Mouse (Mus musculus): ENCODE data around the gene Ppat.
"Not testable (repeated sequence)": the region's sequence is repeated elsewhere in the genome, so short reads cannot be mapped to it uniquely, and the experiment has no call there.

Gene Ppat

GRCm38 (mm10) chr5:76951106-76952027, at the start of gene Ppat, which contains the start of gene Paics:
Gene Ppat, minus strand, starts transcription at chr5:76951578.
Gene Paics, plus strand, starts transcription at chr5:76951307.
- DNase-seq = peak; percentile 100

DNA sequence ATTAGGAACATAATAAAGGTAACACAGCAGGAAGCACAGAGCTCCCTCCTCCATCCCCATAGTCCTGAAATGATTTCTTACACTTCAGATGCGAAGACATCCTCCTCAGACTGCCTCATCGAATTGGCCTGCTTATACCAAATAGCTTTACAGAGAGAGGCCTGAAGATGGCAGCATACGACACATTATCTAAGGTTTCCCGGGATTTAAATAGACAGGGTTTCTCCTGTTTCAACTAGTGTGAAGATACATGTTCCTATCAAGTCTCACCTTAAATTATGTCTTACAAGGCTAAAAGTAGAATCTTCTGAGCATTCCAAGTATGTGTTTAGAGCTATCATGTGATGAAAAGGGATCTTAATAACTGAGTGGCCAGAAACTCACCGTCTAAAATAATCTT, 47.0 kb upstream of the Ppat start:
- peak; percentile 28 for DNase-seq

DNA sequence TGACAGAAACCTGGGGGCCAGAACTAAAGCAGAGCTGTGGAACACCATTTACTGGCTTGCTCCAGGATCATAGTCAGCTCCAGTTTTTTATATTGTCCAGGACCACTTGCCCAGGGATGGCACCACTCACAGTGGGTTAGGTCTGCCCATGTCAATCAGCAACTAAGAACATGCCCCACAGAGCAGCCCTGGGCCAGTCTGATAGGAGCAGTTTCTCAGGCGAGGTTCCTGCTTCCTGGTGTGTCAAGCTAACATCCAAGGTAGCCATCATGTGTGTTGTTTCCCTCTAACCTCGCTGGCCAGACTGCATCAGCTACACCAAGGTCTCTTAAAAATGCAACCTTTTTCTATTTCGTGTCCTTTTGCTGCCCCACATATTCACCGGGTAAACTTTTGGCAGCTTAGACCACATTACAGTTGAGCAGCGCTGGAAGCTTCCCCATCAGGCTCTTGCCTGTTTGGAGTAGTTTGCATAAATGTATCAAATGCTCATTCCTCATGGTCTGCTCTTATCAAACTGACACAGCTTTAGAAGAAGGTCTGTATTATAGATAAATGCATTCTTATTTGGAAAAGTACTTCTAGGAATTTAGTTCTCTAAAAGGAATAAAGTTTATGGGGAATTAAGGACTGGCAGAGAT, 41.9 kb upstream of the Ppat start:
- DNase-seq = peak; percentile 41

DNA sequence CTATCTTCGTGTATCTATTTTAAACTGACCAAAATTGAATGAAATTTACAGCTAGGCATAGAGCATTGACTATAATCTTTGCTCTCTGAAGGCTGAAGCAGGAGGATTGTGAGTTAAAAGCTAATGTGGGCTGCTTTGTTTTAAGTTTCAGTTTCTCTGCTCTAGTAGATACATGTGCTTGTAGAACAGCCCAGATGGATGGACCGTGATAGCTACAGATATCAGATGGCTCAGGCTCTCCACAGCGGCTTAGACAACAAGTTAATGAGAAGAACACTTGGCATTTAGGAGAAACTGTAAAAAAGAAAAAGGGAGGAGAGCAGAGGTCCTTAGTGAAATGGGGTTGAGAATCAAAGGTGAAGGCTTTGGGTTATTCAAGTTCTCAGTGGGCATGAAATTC, 39.4 kb upstream of the Ppat start:
- no peak for DNase-seq

DNA sequence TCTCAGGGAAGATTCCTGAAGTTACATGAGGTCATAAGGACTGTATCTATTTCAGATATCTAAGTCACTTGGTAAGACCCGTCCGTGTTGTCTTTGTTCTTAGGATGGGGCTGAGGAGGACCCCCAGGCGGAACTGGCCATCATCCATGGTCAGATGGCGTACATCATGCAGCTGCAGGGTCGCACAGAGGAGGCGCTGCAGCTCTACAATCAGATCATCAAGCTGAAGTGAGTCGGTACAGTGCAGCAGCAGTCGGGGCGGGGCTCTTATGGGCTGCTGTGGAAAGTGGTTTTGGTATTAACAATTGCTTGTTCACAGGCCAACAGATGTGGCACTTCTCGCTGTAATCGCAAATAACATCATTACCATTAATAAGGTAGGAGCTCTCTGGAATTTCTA, 32.6 kb upstream of the Ppat start:
- peak; percentile 86 for DNase-seq

DNA sequence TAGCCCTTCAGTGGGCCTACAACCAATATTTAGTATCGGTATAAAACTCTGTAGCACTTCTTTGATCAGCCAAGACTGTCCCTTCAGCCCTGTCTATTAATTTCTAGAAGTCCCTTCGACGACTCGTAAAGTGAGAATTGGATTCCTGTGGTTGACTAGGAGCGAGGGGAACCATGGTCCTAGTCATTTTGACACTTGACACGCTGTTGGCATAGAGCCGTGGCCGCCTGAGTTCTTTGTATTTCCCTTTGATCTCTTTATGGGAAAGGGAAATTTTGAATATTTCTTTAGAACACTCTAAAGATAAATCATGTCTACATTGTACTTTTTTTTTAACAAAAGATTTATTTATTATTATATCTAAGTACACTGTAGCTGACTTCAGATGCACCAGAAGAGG, 24.4 kb upstream of the Ppat start:
- DNase-seq = no peak

- DNase-seq = peak; percentile 99
Measured at GRCm38 (mm10) chr5:76974554-76975285, 23.3 kb upstream of the Ppat start, which contains the start of gene Srp72. Gene Srp72, plus strand, starts transcription at chr5:76974683.

DNA sequence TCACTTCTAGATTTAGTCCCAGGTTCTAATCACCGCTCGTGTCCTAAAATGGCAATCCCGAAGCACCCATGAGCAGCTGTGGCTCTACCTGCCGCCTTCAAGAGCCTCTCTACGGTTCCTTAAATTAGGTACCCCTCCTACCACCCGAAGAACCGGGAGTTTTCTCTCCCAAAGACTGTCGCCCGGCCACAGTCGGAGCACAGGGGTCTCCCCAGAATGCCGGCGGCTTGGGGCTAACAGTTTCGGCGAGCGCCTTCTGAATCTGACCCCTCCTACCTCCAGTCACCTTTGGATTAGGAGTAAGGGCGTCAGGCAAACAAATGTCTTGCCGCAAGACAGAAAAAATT, 22.8 kb upstream of the Ppat start:
- DNase-seq = no peak

DNA sequence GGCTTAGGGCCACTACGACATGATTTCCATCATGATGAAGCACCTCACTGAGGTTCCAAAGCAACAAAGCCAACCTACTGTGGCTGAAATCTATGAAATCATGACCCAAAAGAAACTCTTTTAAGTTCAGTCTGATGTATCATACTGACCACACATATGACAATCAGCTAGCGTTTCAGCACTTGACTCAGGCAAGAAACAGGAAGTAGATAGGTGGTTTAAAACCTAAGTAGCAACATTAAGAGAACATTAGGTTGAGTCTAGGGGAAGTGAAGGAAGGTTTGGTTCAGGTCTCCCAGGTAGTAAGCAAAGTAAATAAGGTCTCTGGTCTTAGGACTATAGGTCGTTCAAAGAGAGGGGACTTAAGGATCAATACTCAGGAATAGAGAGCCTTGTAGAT, 22.1 kb upstream of the Ppat start:
- DNase-seq = no peak

GRCm38 (mm10) chr5:76971115-76971514, 19.7 kb upstream of the Ppat start:
- DNase-seq = not testable (repeated sequence)

GRCm38 (mm10) chr5:76969250-76969649, 17.9 kb upstream of the Ppat start:
- DNase-seq = no peak

DNA sequence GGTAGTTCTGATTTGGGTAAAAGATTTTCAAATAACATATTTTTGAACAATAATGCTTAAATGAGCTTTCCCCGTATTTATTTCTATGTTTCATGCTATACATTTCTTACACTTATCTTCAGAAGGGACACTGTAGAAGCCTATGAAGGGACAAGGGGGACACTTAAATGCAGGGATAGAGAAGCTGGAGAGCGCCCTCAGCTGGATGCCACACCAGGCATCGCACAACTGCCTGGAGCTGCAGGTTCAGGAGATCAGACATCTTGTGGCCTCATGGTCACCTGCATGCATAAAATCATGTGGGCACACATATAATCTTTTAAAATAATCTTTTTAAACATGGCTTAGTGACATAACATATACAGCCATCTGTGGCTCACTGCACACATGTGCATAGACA, 13.3 kb upstream of the Ppat start:
- DNase-seq = peak; percentile 80

- no peak for DNase-seq
Measured at GRCm38 (mm10) chr5:76962545-76962944, 11.2 kb upstream of the Ppat start.

- DNase-seq = peak; percentile 82
Measured at GRCm38 (mm10) chr5:76959587-76959986, 8.2 kb upstream of the Ppat start.

DNA sequence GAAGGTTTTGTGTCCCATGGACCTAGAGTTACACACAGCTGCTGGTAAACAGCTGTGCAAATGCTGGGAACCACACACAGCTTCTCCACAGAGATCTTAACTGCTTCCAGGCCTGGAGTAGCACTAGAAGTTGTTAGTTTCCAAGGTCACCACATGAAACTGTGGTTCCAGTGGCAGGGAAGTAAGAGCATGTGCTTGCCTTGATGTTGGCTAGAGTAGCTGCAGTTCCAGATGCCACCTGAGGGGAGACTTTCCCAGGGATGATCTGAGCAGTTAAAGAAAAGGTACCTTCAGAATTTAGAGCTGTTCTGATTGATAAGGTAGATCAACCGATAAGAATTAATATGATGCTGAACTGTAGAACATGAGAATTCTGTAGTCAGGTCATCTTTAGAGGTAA, 6.6 kb upstream of the Ppat start:
- DNase-seq = no peak

GRCm38 (mm10) chr5:76955474-76955873, 4.1 kb upstream of the Ppat start:
- no peak for DNase-seq

DNA sequence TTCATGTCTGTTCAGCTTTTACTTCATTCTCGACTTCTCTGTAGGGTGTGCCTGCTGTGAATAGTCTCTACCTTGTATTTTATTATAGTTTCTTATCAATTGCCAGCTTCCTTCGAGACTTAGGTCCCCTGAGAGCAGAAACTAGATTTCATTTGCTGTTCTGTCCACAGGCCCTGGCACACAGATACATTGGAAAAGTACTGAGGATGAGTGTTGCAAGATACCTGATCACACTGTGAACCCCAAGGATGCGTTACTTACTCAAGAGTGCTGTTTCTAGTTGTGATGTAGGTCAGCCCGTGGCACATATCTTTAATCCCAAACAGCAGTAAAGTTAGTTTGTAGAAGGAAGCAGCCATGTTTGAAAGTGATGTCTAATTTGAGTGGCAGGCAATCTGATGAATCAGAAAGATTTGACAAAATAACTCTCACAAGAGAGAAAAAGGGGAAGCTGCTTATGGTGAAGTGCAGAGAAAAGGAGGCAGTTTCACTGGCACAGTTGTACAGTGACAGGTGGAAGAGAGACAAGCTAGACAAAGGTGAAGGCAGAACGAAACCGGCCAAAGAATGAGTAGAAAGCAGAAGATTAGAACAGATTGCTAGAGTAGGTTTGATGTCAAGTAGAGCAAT, 3.0 kb upstream of the Ppat start:
- no peak for DNase-seq

DNA sequence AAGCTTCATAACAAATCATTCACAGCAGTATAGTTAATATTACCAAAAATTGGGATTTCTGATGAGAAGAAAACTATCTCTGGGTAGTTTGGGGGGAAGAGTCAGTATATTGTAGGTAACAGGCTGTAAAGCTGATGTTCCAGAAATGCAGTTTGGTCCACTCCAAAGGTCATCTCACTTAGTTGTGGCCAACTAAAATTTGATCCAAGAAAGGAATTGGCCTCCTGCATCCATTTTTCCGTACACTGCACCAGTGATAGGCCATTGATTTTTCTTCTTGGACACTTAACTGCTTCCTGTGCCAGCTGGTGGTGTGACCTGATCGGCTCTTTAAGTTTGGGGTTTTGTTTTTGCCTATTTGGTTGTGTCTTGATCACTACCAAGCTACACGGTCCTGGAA, 2.4 kb upstream of the Ppat start:
- DNase-seq = no peak

GRCm38 (mm10) chr5:76952112-76953040, 998 bp upstream of the Ppat start:
- DNase-seq = peak; percentile 82

- no peak for DNase-seq
Measured at GRCm38 (mm10) chr5:76950343-76951105, 854 bp downstream of the Ppat start.

- DNase-seq = peak; percentile 76
Measured at GRCm38 (mm10) chr5:76947758-76948157, 3.6 kb downstream of the Ppat start.
